Mouse (Mus musculus) stomach, embryonic 14.5 days (tissue): ENCODE data around the gene Hes7. TPM values are rescaled to one million over a fixed set of nuclear protein-coding genes. Genes with fewer than 3 reads are reported as not detected.

Experiments used
- ATAC-seq: fragments of 200-750 bp; cut with Nextera tagmentation; 2 replicates; pipeline ENCODE4 v1.8.0; 2017; ENCODE audit warnings: low read depth, moderate TSS enrichment; ENCODE audit not compliant: insufficient number of reproducible peaks, insufficient read depth, low FRiP score
- H3K27ac ChIP-seq: fragments of 300-500 bp; sonication (generic); 2 replicates; pipeline ENCODE4 v1.5.1; 2014; ENCODE audit warnings: mild to moderate bottlenecking, low read length, moderate library complexity, mixed read lengths
- H3K27me3 ChIP-seq: fragments of 300-500 bp; sonication (generic); 2 replicates; pipeline ENCODE4 v1.6.1; 2014; ENCODE audit warnings: low read length, control low read depth, mixed read lengths; ENCODE audit not compliant: control insufficient read depth, insufficient read depth
- H3K36me3 ChIP-seq: fragments of 300-500 bp; sonication (generic); 2 replicates; pipeline ENCODE4 v1.6.1; 2014; ENCODE audit warnings: mild to moderate bottlenecking, control low read depth, low read length, moderate library complexity, mixed read lengths; ENCODE audit not compliant: control insufficient read depth, insufficient read depth
- H3K4me1 ChIP-seq: fragments of 300-500 bp; sonication (generic); 2 replicates; pipeline ENCODE4 v1.6.1; 2014; ENCODE audit warnings: low read length, control low read depth, mixed read lengths; ENCODE audit not compliant: control insufficient read depth, insufficient read depth
- H3K4me2 ChIP-seq: fragments of 300-500 bp; sonication (generic); replicated peaks from 2 replicates; pipeline ENCODE4 v1.6.1; 2014; ENCODE audit warnings: low read depth, low read length, control low read depth
- H3K4me3 ChIP-seq: fragments of 300-500 bp; sonication (generic); 2 replicates; pipeline ENCODE4 v1.5.1; 2014; ENCODE audit warnings: low read depth, low read length, control low read depth
- H3K9ac ChIP-seq: fragments of 300-500 bp; sonication (generic); replicated peaks from 2 replicates; pipeline ENCODE4 v1.6.1; 2014; ENCODE audit warnings: low read depth, mild to moderate bottlenecking, control low read depth, low read length, moderate library complexity, mixed read lengths
- H3K9me3 ChIP-seq: fragments of 300-500 bp; sonication (generic); 2 replicates; pipeline ENCODE4 v1.6.1; 2016; ENCODE audit warnings: low read depth, low read length, control low read depth; ENCODE audit not compliant: control insufficient read depth
- WGBS: fragments of 180-500 bp; shearing (Covaris S2); extraction: QIAGEN DNeasy Blood & Tissue Kit; methylation state at CpG from one replicate; pipeline ENCODE4 v1.1.7; 2014; 5-methylcytosine and 5-hydroxymethylcytosine counted together
- polyA plus RNA-seq: library from polyadenylated mRNA; unstranded; fragments of >200 nt; fragmentation: Nextera tagmentation; extraction: Ambion mirVana; gene quantifications from 2 replicates; pipeline ENCODE4 v1.2.1, GENCODE M21; 2014

Gene Hes7
- polyA plus RNA-seq, 1 experiment from 2014 or later = 0.54 TPM

GRCm38 (mm10) chr11:69081613-69082012, 38.6 kb upstream of the Hes7 start:
- H3K4me1 ChIP-seq = 0 out of 2 replicates have a peak, but pooled peaks cover 3% of the 10 kb centered on the region
- H3K27me3 ChIP-seq = no peaks in the 10 kb centered on the region
- H3K27ac ChIP-seq = no peak overlapping the region
- no peak overlapping the region for H3K4me2 ChIP-seq
- ATAC-seq = no peak
- no peak overlapping the region for H3K4me3 ChIP-seq
- WGBS = 82% methylated on average over 7 of the region's 7 CpGs
- no peaks in the 10 kb centered on the region for H3K9me3 ChIP-seq
- H3K36me3 ChIP-seq = no peaks in the 10 kb centered on the region
- H3K9ac ChIP-seq = no peak overlapping the region

- peaks cover 7% of the 10 kb centered on the region for H3K36me3 ChIP-seq
- no peaks in the 10 kb centered on the region for H3K9me3 ChIP-seq
- WGBS = 57% methylated on average over 6 of the region's 6 CpGs
- ATAC-seq = no peak
- no peak overlapping the region for H3K4me2 ChIP-seq
- no peak overlapping the region for H3K9ac ChIP-seq
- no peak overlapping the region; the same call in 1 of the 2 replicates for H3K27ac ChIP-seq
- H3K27me3 ChIP-seq = no peaks in the 10 kb centered on the region
- H3K4me3 ChIP-seq = no peak overlapping the region
- peaks cover 29% of the 10 kb centered on the region for H3K4me1 ChIP-seq
These were observed 34.6 kb upstream of the Hes7 start for GRCm38 (mm10) chr11:69085608-69086007.

GRCm38 (mm10) chr11:69086390-69086789, 33.8 kb upstream of the Hes7 start:
- WGBS = 36% methylated on average over 6 of the region's 6 CpGs
- ATAC-seq = no peak
- Histone ChIP-seq H3K36me3 (peaks cover 12% of the 10 kb centered on the region), H3K27ac (peak overlapping the region; percentile 91), H3K4me3 (no peak overlapping the region), H3K27me3 (no peaks in the 10 kb centered on the region), H3K4me2 (no peak overlapping the region), H3K4me1 (peaks cover 29% of the 10 kb centered on the region), H3K9me3 (no peaks in the 10 kb centered on the region), H3K9ac (no peak overlapping the region)

- Histone ChIP-seq H3K4me3 (no peak overlapping the region), H3K9ac (no peak overlapping the region), H3K4me2 (no peak overlapping the region), H3K9me3 (no peaks in the 10 kb centered on the region), H3K36me3 (peaks cover 19% of the 10 kb centered on the region), H3K4me1 (peaks cover 29% of the 10 kb centered on the region), H3K27me3 (no peaks in the 10 kb centered on the region), H3K27ac (peak overlapping the region; percentile 91)
- peak; percentile 59; the same call in 1 of the 2 replicates for ATAC-seq
- WGBS = 25% methylated on average over 4 of the region's 4 CpGs
These were observed 33.1 kb upstream of the Hes7 start for GRCm38 (mm10) chr11:69087082-69087481.

GRCm38 (mm10) chr11:69087597-69087996, 32.6 kb upstream of the Hes7 start:
- peak overlapping the region; percentile 74; the same call in 1 of the 2 replicates for H3K4me2 ChIP-seq
- H3K27me3 ChIP-seq = no peaks in the 10 kb centered on the region
- peaks cover 23% of the 10 kb centered on the region for H3K36me3 ChIP-seq
- no peak overlapping the region for H3K9ac ChIP-seq
- peak overlapping the region; percentile 91; the same call in 1 of the 2 replicates for H3K27ac ChIP-seq
- no peak overlapping the region for H3K4me3 ChIP-seq
- H3K9me3 ChIP-seq = no peaks in the 10 kb centered on the region
- H3K4me1 ChIP-seq = peaks cover 29% of the 10 kb centered on the region
- WGBS = 68% methylated on average over 2 of the region's 2 CpGs
- no peak for ATAC-seq

GRCm38 (mm10) chr11:69088103-69088855, 31.9 kb upstream of the Hes7 start, which contains the start of gene Vamp2:
Gene Vamp2, plus strand, starts transcription at chr11:69088490.
- peaks cover 24% of the 10 kb centered on the region for H3K36me3 ChIP-seq
- peak within 1 kb of the TSS; percentile 99 for H3K4me3 ChIP-seq
- H3K4me2 ChIP-seq = peak within 1 kb of the TSS; percentile 74
- 1% methylated on average over 59 of the region's 67 CpGs for WGBS
- H3K27me3 ChIP-seq = no peaks in the 10 kb centered on the region
- ATAC-seq = peak; percentile 76
- peaks cover 29% of the 10 kb centered on the region for H3K4me1 ChIP-seq
- H3K9me3 ChIP-seq = no peaks in the 10 kb centered on the region
- peak within 1 kb of the TSS; percentile 91 for H3K27ac ChIP-seq
- H3K9ac ChIP-seq = peak within 1 kb of the TSS; percentile 99

GRCm38 (mm10) chr11:69088856-69089615, 31.2 kb upstream of the Hes7 start:
- peak overlapping the region; percentile 91 for H3K27ac ChIP-seq
- peak; percentile 2; the same call in 1 of the 2 replicates for ATAC-seq
- peak overlapping the region; percentile 99 for H3K4me3 ChIP-seq
- peaks cover 29% of the 10 kb centered on the region for H3K4me1 ChIP-seq
- H3K36me3 ChIP-seq = peaks cover 24% of the 10 kb centered on the region
- no peaks in the 10 kb centered on the region for H3K27me3 ChIP-seq
- H3K4me2 ChIP-seq = peak overlapping the region; percentile 74
- WGBS = 10% methylated on average over 25 of the region's 25 CpGs
- H3K9ac ChIP-seq = peak overlapping the region; percentile 99
- no peaks in the 10 kb centered on the region for H3K9me3 ChIP-seq

- 84% methylated on average over 12 of the region's 12 CpGs for WGBS
- Histone ChIP-seq H3K27me3 (no peaks in the 10 kb centered on the region), H3K4me3 (peak overlapping the region; percentile 99), H3K4me1 (peaks cover 31% of the 10 kb centered on the region), H3K36me3 (peaks cover 24% of the 10 kb centered on the region), H3K27ac (no peak overlapping the region; the same call in 1 of the 2 replicates), H3K9me3 (no peaks in the 10 kb centered on the region), H3K4me2 (peak overlapping the region; percentile 74), H3K9ac (peak overlapping the region; percentile 99)
- ATAC-seq = no peak
These were observed 30.5 kb upstream of the Hes7 start for GRCm38 (mm10) chr11:69089616-69090290.
